Mouse (Mus musculus) neutrophil, adult 5-6 weeks (primary cell): Measurements from ENCODE around the gene Sh3gl2. TPM values are rescaled to one million over a fixed set of nuclear protein-coding genes. Genes with fewer than 3 reads are reported as not detected.

Experiments
- ATAC-seq: fragments of 151-379, 151-347 bp; 2 replicates; pipeline ENCODE4 v1.8.0; 2017; ENCODE audit warnings: mild to moderate bottlenecking, moderate TSS enrichment; ENCODE audit not compliant: insufficient number of reproducible peaks, poor library complexity, low FRiP score, severe bottlenecking; ENCODE audit errors: extremely low read depth
- total RNA-seq: library from RNA; stranded (forward); fragments of 200-1000 nt; gene quantifications from 2 replicates; pipeline ENCODE4 v1.2.3, GENCODE M21; 2017

Gene Sh3gl2
- total RNA-seq, 1 experiment from 2014 or later = not detected

GRCm38 (mm10) chr4:85376610-85377009 lies 171.7 kb downstream of the Sh3gl2 start:
- ATAC-seq = no peak

- no peak for ATAC-seq
Measured at GRCm38 (mm10) chr4:85385241-85385640, 180.3 kb downstream of the Sh3gl2 start.

- ATAC-seq = no peak
Measured at GRCm38 (mm10) chr4:85387676-85388075, 182.8 kb downstream of the Sh3gl2 start.

- ATAC-seq = no peak
Measured at GRCm38 (mm10) chr4:85391795-85392194, 186.9 kb downstream of the Sh3gl2 start.

- ATAC-seq = no peak
Measured at GRCm38 (mm10) chr4:85398765-85399164, 193.8 kb downstream of the Sh3gl2 start.

- ATAC-seq = no peak
Measured at GRCm38 (mm10) chr4:85402823-85403222, 197.9 kb downstream of the Sh3gl2 start.

- ATAC-seq = no peak
Measured at GRCm38 (mm10) chr4:85404424-85405194, 199.7 kb downstream of the Sh3gl2 start.

- no peak for ATAC-seq
Measured at GRCm38 (mm10) chr4:85405276-85405675, 200.3 kb downstream of the Sh3gl2 start.

- ATAC-seq = no peak
Measured at GRCm38 (mm10) chr4:85416466-85416865, 211.5 kb downstream of the Sh3gl2 start.

- no peak for ATAC-seq
Measured at GRCm38 (mm10) chr4:85420429-85420828, 215.5 kb downstream of the Sh3gl2 start.

- ATAC-seq = no peak
Measured at GRCm38 (mm10) chr4:85426211-85426610, 221.3 kb downstream of the Sh3gl2 start.

GRCm38 (mm10) chr4:85432786-85433185 lies 227.9 kb downstream of the Sh3gl2 start:
- ATAC-seq = no peak

GRCm38 (mm10) chr4:85434734-85435133 lies 229.8 kb downstream of the Sh3gl2 start:
- no peak for ATAC-seq

- ATAC-seq = no peak
Measured at GRCm38 (mm10) chr4:85438813-85439212, 233.9 kb downstream of the Sh3gl2 start.

GRCm38 (mm10) chr4:85483586-85483985 lies 278.7 kb downstream of the Sh3gl2 start:
- ATAC-seq = no peak

- no peak for ATAC-seq
Measured at GRCm38 (mm10) chr4:85486316-85486946, 281.5 kb downstream of the Sh3gl2 start.

GRCm38 (mm10) chr4:85505718-85506117 lies 300.8 kb downstream of the Sh3gl2 start:
- ATAC-seq = no peak

- no peak for ATAC-seq
Measured at GRCm38 (mm10) chr4:85506976-85507375, 302.1 kb downstream of the Sh3gl2 start.

GRCm38 (mm10) chr4:85507491-85507890 lies 302.6 kb downstream of the Sh3gl2 start:
- no peak for ATAC-seq

- ATAC-seq = no peak
Measured at GRCm38 (mm10) chr4:85513288-85513687, 308.4 kb downstream of the Sh3gl2 start.
